Mouse (Mus musculus): Measurements from ENCODE around the gene Pla2r1. TPM values are rescaled to one million over a fixed set of nuclear protein-coding genes. Genes with fewer than 3 reads are reported as not detected.

The Pla2r1 gene
- 0.38 and 0.50 TPM in 2 replicates for polyA plus RNA-seq (2015; fragmentation: Nextera tagmentation; extraction: Ambion mirVana)

DNA sequence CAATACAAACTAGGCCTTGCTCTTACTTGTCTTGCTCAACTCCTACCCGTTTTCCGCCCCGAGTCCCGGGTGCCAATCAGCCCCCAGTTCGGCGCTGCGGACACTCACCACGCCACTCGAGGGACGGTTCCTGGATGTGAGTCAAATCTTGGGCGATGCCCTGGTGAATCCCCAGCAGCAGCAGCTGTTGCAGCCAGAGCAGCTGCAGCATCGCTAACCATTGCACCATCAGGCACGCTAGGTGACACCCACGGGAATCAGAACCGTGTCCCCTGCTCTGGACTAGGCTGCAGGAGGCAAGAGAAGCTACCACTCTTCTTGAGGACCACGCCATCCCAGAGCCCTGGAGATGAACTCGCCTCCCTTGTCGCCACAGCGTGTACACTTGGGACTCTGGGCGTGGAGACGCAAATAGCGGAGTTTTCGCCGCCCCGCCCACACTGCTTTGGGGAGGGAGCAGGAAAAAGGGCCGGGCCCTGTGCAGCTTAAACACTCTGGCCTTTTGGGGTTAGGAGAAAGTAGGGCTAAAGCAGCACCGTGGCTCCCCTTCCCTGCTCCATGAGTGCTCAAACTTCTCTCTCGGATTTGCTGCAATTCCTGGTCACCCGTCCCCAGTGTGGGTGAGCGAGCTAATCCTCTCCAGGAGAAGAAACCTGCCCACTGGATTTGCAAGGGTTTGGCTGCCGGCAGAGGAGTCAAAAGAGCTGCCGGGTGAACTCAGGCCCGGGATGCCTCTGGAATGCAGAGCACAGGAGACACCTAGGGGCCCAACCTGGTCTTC lies at the start of gene Pla2r1:
Gene Pla2r1, minus strand, starts transcription at position 407 of the 781 bp plus-strand sequence.
- H3K4me2 ChIP-seq, result peak within 1 kb of the TSS; percentile 57
- peaks cover 6% of the 10 kb centered on the region; the same call in 1 of the 2 replicates for H3K27me3 ChIP-seq (replicated peaks)
- no peaks in the 10 kb centered on the region for H3K9me3 ChIP-seq
- H3K9ac ChIP-seq, result peak within 1 kb of the TSS; percentile 8; the same call in 1 of the 2 replicates
- WGBS, result 1% methylated on average over 33 of the region's 33 CpGs
- H3K36me3 ChIP-seq (replicated peaks), result no peaks in the 10 kb centered on the region
- H3K27ac ChIP-seq, result no peak within 1 kb of the TSS
- H3K4me3 ChIP-seq, result peak within 1 kb of the TSS; percentile 31
- peak; percentile 65 for ATAC-seq (replicated peaks)
- H3K4me1 ChIP-seq, result peaks cover 15% of the 10 kb centered on the region

DNA sequence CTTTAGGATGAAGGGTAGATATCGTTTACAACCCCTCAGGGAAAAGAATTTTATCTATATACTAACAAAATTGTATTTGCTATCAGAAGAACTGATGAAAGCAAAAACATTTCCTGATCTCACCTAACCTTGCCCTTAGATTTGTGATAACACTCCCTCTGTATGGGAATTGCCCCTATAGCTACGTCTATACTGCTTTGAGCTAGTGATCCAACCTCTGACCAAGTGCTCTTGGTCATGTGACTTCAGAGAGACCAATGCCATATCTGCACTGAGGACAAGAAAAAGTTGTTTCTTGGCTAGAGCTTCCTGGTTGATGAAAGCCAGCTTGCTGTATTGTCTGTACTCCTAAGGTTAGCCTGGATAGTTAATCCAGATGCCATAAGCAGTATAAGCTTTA lies 48.2 kb upstream of the Pla2r1 start:
- H3K36me3 ChIP-seq (replicated peaks), result no peaks in the 10 kb centered on the region
- no peaks in the 10 kb centered on the region for H3K9me3 ChIP-seq
- H3K27me3 ChIP-seq (replicated peaks), result no peaks in the 10 kb centered on the region
- H3K4me3 ChIP-seq, result no peak overlapping the region
- H3K27ac ChIP-seq, result no peak overlapping the region
- H3K4me2 ChIP-seq, result no peak overlapping the region
- ATAC-seq (replicated peaks), result no peak
- H3K9ac ChIP-seq, result no peak overlapping the region
- WGBS, result 87% methylated on average over 2 of the region's 2 CpGs
- H3K4me1 ChIP-seq, result no peaks in the 10 kb centered on the region

DNA sequence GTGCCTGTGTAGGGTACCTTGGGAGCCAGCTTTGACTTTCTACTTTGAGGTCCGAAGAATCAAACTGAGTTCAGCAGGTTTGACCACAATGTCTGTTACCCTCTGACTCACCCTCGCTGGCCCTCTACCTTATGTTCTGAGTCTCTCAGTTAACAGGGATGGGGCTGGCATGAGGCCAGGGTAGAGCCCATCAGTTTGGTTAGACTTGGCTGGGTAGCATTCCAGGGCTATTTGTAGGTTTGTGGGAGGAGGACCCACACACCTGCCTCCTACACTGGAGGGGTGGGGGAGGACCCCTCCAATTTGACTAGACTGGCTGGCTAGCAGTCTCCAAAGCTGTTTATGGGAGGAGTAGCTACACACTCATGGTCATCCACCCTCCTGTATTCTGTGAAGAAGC lies 47.8 kb upstream of the Pla2r1 start:
- Histone ChIP-seq H3K4me3 (no peak overlapping the region), H3K9ac (no peak overlapping the region), H3K4me1 (no peaks in the 10 kb centered on the region), H3K4me2 (no peak overlapping the region), H3K9me3 (no peaks in the 10 kb centered on the region), H3K27ac (no peak overlapping the region), H3K36me3 (replicated peaks) (no peaks in the 10 kb centered on the region), H3K27me3 (replicated peaks) (no peaks in the 10 kb centered on the region)
- no peak for ATAC-seq (replicated peaks)
- 94% methylated on average over 2 of the region's 2 CpGs for WGBS

DNA sequence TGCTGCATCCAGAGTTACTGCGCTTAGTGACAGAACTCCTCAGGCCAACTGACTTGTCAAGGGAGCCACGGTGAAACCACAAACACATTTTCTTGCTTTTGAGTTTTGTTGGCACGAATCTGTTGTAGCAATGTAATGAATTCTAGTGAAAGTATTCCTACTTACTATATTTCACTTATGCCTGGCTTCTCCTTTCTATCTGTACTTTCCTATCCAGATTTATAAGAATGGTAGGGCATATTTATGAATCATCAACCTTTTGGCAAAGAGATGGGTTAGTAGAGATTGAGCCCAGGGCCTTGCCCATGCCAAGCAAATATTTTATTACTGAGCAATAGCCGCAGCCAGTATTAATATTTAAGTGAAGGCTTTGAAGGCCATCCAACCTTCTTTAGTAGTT lies 30.3 kb upstream of the Pla2r1 start:
- Histone ChIP-seq H3K4me1 (no peaks in the 10 kb centered on the region), H3K4me2 (no peak overlapping the region), H3K9ac (no peak overlapping the region), H3K9me3 (no peaks in the 10 kb centered on the region), H3K36me3 (replicated peaks) (no peaks in the 10 kb centered on the region), H3K4me3 (no peak overlapping the region), H3K27ac (no peak overlapping the region), H3K27me3 (replicated peaks) (no peaks in the 10 kb centered on the region)
- no peak for ATAC-seq (replicated peaks)
- 91% methylated on average over 4 of the region's 4 CpGs for WGBS

DNA sequence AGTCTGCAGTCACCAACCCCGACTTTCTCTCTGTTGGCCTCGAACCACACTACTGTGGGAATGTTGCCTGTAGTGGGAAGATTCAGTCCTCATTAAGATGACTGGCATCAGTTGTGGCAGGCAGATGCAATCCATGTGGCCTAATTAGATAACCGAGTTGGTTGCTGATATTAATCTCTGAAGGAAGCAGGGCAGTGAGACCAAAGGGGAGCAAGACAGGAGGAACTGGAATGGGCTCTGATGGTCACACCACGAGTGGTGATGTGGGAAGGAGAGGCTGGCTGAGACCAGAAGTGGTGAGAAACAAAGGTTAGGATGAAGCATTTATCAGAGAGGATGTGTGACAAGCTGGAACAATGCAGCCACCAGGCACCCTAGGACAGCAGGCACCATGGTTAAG lies 1.5 kb upstream of the Pla2r1 start:
- no peak overlapping the region for H3K27ac ChIP-seq
- H3K36me3 ChIP-seq (replicated peaks), result no peaks in the 10 kb centered on the region
- no peak for ATAC-seq (replicated peaks)
- H3K9ac ChIP-seq, result no peak overlapping the region
- 69% methylated on average over 4 of the region's 4 CpGs for WGBS
- no peak overlapping the region for H3K4me3 ChIP-seq
- H3K4me1 ChIP-seq, result peaks cover 15% of the 10 kb centered on the region
- H3K4me2 ChIP-seq, result no peak overlapping the region
- peaks cover 6% of the 10 kb centered on the region; the same call in 1 of the 2 replicates for H3K27me3 ChIP-seq (replicated peaks)
- H3K9me3 ChIP-seq, result no peaks in the 10 kb centered on the region

DNA sequence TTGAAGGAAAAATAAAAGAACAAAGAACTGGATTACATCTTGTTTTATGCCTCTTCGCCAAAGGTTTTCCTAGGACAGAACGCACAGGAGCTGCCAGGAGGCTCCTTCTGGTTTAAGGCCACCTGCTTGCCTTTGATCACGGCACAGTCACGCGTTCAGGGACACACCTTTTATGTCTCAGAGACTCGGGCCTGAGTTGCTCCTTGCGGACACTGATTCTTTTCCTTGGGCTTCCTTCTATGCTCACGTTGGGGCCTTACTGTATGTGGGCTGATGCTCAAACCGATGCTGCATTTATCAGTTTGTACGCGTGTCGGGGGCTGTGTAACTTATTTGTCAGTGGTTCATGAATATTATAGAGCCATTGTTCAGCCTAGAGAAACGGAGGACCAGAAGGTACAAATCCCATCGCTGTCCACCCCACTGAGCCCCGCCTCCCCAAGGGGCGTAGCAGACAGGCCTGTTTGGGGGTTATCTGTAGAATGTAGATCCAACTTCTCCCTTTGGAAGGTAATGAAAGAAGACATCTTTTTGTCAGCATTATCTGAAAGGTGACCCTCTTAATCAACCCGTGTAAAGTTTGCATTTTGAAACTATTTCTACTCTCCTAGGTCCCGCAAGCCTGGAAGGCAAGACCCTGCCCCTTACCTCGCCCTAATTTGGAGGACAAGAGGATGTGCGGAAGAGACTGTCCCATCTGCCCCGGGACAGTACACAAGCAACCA lies 769 bp downstream of the Pla2r1 start:
- no peak overlapping the region for H3K9ac ChIP-seq
- peak overlapping the region; percentile 57 for H3K4me2 ChIP-seq
- H3K36me3 ChIP-seq (replicated peaks), result no peaks in the 10 kb centered on the region
- H3K27ac ChIP-seq, result no peak overlapping the region
- no peaks in the 10 kb centered on the region for H3K9me3 ChIP-seq
- H3K27me3 ChIP-seq (replicated peaks), result peaks cover 6% of the 10 kb centered on the region; the same call in 1 of the 2 replicates
- no peak for ATAC-seq (replicated peaks)
- peak overlapping the region; percentile 31; the same call in 1 of the 2 replicates for H3K4me3 ChIP-seq
- 18% methylated on average over 21 of the region's 21 CpGs for WGBS
- peaks cover 15% of the 10 kb centered on the region for H3K4me1 ChIP-seq

DNA sequence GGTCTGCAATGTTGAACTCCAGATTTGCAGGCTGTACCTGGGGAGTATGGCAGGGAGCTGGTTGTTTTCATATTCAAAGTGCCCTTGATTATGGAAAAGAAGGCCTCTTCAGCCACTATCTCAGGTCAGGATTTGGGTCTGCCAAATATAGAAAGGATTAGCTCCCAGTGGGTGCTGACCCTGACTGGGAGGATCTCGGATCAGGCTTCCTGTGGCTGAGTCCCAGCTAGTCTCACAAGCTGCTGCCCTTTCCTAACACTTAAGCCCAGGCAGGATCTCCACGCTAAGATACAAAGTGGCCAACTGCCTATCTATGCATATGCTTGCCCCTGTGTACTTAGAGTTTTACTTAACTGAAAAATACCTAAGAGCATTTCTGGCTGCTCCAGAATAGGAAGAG lies 1.4 kb downstream of the Pla2r1 start:
- Histone ChIP-seq H3K27me3 (replicated peaks) (peaks cover 6% of the 10 kb centered on the region; the same call in 1 of the 2 replicates), H3K27ac (no peak overlapping the region), H3K4me3 (no peak overlapping the region), H3K4me2 (no peak overlapping the region), H3K36me3 (replicated peaks) (no peaks in the 10 kb centered on the region), H3K9me3 (no peaks in the 10 kb centered on the region), H3K9ac (no peak overlapping the region), H3K4me1 (peaks cover 15% of the 10 kb centered on the region)
- WGBS, result 35% methylated on average over 2 of the region's 2 CpGs
- ATAC-seq (replicated peaks), result no peak

DNA sequence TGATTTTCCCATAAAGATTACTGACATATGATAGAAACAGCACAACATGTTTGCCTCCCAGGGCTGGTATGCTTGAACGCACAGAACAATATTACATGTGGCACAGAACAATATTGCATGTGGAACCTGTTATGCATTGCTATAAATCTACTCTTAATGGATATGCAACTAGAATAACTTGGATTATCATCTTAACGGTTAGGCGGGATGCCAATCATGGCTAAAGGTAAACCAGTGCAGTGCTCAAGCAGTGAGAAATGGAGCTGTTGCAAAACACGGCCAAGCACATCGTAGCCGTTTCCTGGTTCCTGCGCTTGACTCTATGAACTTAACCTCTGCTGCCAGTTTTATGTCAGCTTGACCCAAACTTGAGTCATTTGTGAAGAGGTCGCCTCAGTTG lies 2.6 kb downstream of the Pla2r1 start:
- no peak overlapping the region for H3K27ac ChIP-seq
- peaks cover 6% of the 10 kb centered on the region; the same call in 1 of the 2 replicates for H3K27me3 ChIP-seq (replicated peaks)
- H3K9ac ChIP-seq, result no peak overlapping the region
- H3K4me1 ChIP-seq, result peaks cover 15% of the 10 kb centered on the region
- ATAC-seq (replicated peaks), result no peak
- H3K36me3 ChIP-seq (replicated peaks), result no peaks in the 10 kb centered on the region
- 96% methylated on average over 8 of the region's 8 CpGs for WGBS
- H3K9me3 ChIP-seq, result no peaks in the 10 kb centered on the region
- H3K4me2 ChIP-seq, result no peak overlapping the region
- no peak overlapping the region for H3K4me3 ChIP-seq

DNA sequence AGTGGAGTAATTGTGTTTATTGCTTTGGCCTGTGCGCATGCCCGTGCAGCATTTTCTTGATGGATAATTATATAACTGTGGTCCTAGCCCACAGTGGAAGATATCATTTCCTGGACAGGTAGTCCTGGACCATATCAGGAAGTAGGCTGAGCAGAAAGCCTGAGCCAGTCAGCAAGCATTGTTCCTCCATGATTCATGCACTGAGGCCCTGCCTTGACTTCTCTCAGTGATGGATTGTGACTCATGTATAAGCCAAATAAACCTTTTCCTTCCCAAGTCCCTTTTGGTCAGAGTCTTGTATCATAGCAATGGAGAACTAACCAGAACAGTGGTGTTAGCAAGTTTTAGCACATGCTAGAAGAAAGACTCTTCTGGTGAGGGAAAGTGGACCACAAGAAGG lies 3.3 kb downstream of the Pla2r1 start:
- Histone ChIP-seq H3K36me3 (replicated peaks) (no peaks in the 10 kb centered on the region), H3K4me2 (no peak overlapping the region), H3K27me3 (replicated peaks) (peaks cover 6% of the 10 kb centered on the region; the same call in 1 of the 2 replicates), H3K27ac (no peak overlapping the region), H3K4me3 (no peak overlapping the region), H3K9me3 (no peaks in the 10 kb centered on the region), H3K9ac (no peak overlapping the region), H3K4me1 (peaks cover 15% of the 10 kb centered on the region)
- 93% methylated on average over 2 of the region's 2 CpGs for WGBS
- ATAC-seq (replicated peaks), result no peak

DNA sequence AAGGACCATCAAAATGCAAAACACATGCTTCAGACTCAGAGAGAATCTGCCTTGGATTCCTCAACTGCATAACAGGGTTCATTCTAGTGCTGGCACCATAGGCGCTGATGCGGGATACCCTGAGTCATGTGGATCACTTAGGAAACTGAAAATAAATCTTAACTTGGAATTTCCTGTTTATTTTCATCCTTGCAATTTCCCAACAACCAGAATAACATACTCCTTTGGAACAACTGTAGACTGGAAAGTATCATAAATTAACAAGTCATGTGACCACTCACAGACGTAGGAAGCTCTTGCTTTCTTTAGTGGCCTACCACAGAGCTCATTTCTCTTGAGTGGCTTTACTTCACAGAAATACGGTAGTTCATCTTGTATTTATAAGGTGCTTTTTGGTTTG lies 7.0 kb downstream of the Pla2r1 start:
- no peak overlapping the region for H3K9ac ChIP-seq
- no peak overlapping the region for H3K4me2 ChIP-seq
- no peak for ATAC-seq (replicated peaks)
- 0 out of 2 replicates have a peak, but pooled peaks cover 3% of the 10 kb centered on the region for H3K27me3 ChIP-seq (replicated peaks)
- no peaks in the 10 kb centered on the region for H3K4me1 ChIP-seq
- no peak overlapping the region for H3K4me3 ChIP-seq
- no peaks in the 10 kb centered on the region for H3K9me3 ChIP-seq
- H3K27ac ChIP-seq, result no peak overlapping the region
- 88% methylated on average over 4 of the region's 4 CpGs for WGBS
- H3K36me3 ChIP-seq (replicated peaks), result no peaks in the 10 kb centered on the region

DNA sequence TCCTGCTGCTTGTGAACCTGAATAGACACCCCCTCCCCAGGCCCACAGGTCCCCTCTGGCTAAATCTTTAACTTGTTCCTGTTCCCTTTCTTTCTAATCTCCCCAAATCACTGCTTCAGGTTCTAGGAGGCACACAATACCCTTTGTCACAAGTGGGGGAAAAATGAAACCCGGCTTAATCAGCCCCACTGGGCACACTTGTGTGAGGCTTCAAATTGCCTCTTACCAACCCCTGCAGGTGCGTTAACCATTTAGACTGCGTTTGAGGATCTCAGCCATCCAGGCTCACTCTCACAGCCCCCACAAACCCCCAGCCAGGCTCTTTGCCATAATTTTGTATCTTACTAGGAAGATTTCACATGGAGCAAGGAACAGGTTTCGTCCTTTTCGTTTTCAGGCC lies 9.1 kb downstream of the Pla2r1 start:
- Histone ChIP-seq H3K27ac (no peak overlapping the region), H3K27me3 (replicated peaks) (no peaks in the 10 kb centered on the region), H3K9me3 (no peaks in the 10 kb centered on the region), H3K4me3 (no peak overlapping the region), H3K36me3 (replicated peaks) (no peaks in the 10 kb centered on the region), H3K4me1 (no peaks in the 10 kb centered on the region), H3K9ac (no peak overlapping the region), H3K4me2 (no peak overlapping the region)
- 45% methylated on average over 5 of the region's 5 CpGs for WGBS
- ATAC-seq (replicated peaks), result no peak

DNA sequence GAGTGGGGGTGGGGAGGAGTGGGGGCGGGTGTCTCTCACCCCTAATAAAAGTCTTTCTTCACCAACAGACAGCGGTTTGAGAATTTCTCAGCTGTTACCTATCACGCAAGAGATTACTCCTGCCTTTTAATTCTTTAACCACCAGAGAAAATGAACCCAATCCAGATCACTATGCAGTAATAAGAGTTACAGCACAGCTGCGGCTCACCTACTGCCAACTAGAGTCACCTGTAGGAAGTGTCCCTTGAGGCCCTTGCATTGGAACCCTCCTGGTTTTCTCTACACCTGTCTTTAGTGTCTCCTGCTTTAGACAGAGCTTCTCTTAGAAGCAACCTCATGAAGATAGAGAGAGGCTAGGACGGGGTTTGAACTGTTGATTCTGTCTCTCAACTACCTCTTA lies 11.4 kb downstream of the Pla2r1 start:
- no peaks in the 10 kb centered on the region for H3K9me3 ChIP-seq
- no peak overlapping the region for H3K27ac ChIP-seq
- no peaks in the 10 kb centered on the region for H3K27me3 ChIP-seq (replicated peaks)
- no peak overlapping the region for H3K9ac ChIP-seq
- no peaks in the 10 kb centered on the region for H3K4me1 ChIP-seq
- H3K4me3 ChIP-seq, result no peak overlapping the region
- 57% methylated on average over 5 of the region's 5 CpGs for WGBS
- H3K4me2 ChIP-seq, result no peak overlapping the region
- no peaks in the 10 kb centered on the region for H3K36me3 ChIP-seq (replicated peaks)
- no peak for ATAC-seq (replicated peaks)

Measured in midbrain, embryonic 15.5 days (tissue).